8 mouse cellular contexts compared by ENCODE assay signal in genomic region chr7:24530062-24530931, GRCm38 (mm10). TPM values are rescaled to one million over a fixed set of nuclear protein-coding genes. Genes with fewer than 3 reads are reported as not detected.
DNase-seq lines count a peak whose midpoint lies in the region; ATAC-seq lines count a peak whose summit lies in the region.

Gene Irgq (plus strand): TSS chr7:24530689.

- H3K27ac ChIP-seq in heart, embryonic 14.5 days (replicated peaks in 1 of 2; ENCODE audit: control insufficient read depth in 1 of 2, insufficient read depth in 1 of 2, low read depth in 2 of 2, low read length in 2 of 2): peak within 1 kb of the TSS; percentile 94 to 96
- H3K27ac ChIP-seq in liver, embryonic 13.5 days: peak within 1 kb of the TSS; percentile 76
- H3K27ac ChIP-seq in stomach, embryonic 16.5 days (ENCODE audit: low read length): peak within 1 kb of the TSS; percentile 94

- ATAC-seq in CD4-positive, CD25-positive, alpha-beta regulatory T cell, adult 4 months: peak; percentile 84
- ATAC-seq in heart, embryonic 14.5 days (ENCODE audit: insufficient number of reproducible peaks, insufficient read depth, low FRiP score, low read depth): peak; percentile 95
- ATAC-seq in liver, embryonic 13.5 days (ENCODE audit: low read depth): peak; percentile 90
- peak; percentile 94 for ATAC-seq in stomach, embryonic 16.5 days (ENCODE audit: insufficient read depth, low FRiP score)

- H3K36me3 ChIP-seq in heart, embryonic 14.5 days (ENCODE audit: control insufficient read depth, insufficient read depth, low read length): peaks cover 27% of the 10 kb centered on the region
- peaks cover 20% of the 10 kb centered on the region for H3K36me3 ChIP-seq in liver, embryonic 13.5 days
- peaks cover 11% of the 10 kb centered on the region; the same call in 1 of the 2 replicates for H3K36me3 ChIP-seq in stomach, embryonic 16.5 days (ENCODE audit: control insufficient read depth, insufficient read depth, low read length)

- under 1% methylated on average over 44 of the region's 44 CpGs for WGBS in heart, embryonic 14.5 days
- under 1% methylated on average over 44 of the region's 44 CpGs for WGBS in liver, embryonic 13.5 days (ENCODE audit: insufficient replicate concordance)
- under 1% methylated on average over 44 of the region's 44 CpGs for WGBS in stomach, embryonic 16.5 days

- peak; percentile 92 for DNase-seq in c-Kit-negative CD71-positive TER-119-positive erythroid progenitor cells, embryonic 14.5 days (ENCODE audit: low read depth, low spot score)
- DNase-seq in fibroblast of lung, adult 2 months (ENCODE audit: low read depth): peak; percentile 99
- DNase-seq in kidney, postnatal 14 days: peak; percentile 99
- peak; percentile 95 for DNase-seq in liver, embryonic 13.5 days
- peak; percentile 98 for DNase-seq in neural tube, embryonic 10.5 days (ENCODE audit: extremely low spot score, low spot score)

- no peaks in the 10 kb centered on the region for H3K27me3 ChIP-seq in heart, embryonic 14.5 days (ENCODE audit: control insufficient read depth, insufficient read depth, low read length)
- no peaks in the 10 kb centered on the region for H3K27me3 ChIP-seq in liver, embryonic 13.5 days
- no peaks in the 10 kb centered on the region for H3K27me3 ChIP-seq in stomach, embryonic 16.5 days (ENCODE audit: control insufficient read depth, insufficient read depth, low read length)

- H3K4me1 ChIP-seq in heart, embryonic 14.5 days (ENCODE audit: control insufficient read depth in 2 of 2, insufficient read depth in 2 of 2, low read length in 2 of 2): peaks cover 9 to 12% of the 10 kb centered on the region in 2 experiments
- H3K4me1 ChIP-seq in liver, embryonic 13.5 days (replicated peaks): peaks cover 32% of the 10 kb centered on the region
- peaks cover 14% of the 10 kb centered on the region for H3K4me1 ChIP-seq in stomach, embryonic 16.5 days (ENCODE audit: control insufficient read depth, insufficient read depth, low read length)

- peak within 1 kb of the TSS; percentile 92 for H3K9ac ChIP-seq in heart, embryonic 14.5 days (ENCODE audit: low read length)
- peak within 1 kb of the TSS; percentile 80 for H3K9ac ChIP-seq in liver, embryonic 13.5 days
- peak within 1 kb of the TSS; percentile 91 for H3K9ac ChIP-seq in stomach, embryonic 16.5 days (ENCODE audit: low read length)

- peak within 1 kb of the TSS; percentile 97 for H3K4me2 ChIP-seq in heart, embryonic 14.5 days (ENCODE audit: low read length)
- H3K4me2 ChIP-seq in liver, embryonic 13.5 days: peak within 1 kb of the TSS; percentile 95
- H3K4me2 ChIP-seq in stomach, embryonic 16.5 days (ENCODE audit: low read depth, low read length): peak within 1 kb of the TSS; percentile 93

- H3K4me3 ChIP-seq in heart, embryonic 14.5 days (ENCODE audit: control insufficient read depth in 1 of 2, insufficient read depth in 1 of 2, low read depth in 1 of 2, low read length in 2 of 2): peak within 1 kb of the TSS; percentile 69 to 74
- peak within 1 kb of the TSS; percentile 68 for H3K4me3 ChIP-seq in liver, embryonic 13.5 days (replicated peaks)
- peak within 1 kb of the TSS; percentile 74 for H3K4me3 ChIP-seq in stomach, embryonic 16.5 days (replicated peaks; ENCODE audit: low read length)

- no peaks in the 10 kb centered on the region for H3K9me3 ChIP-seq in heart, embryonic 14.5 days (ENCODE audit: control insufficient read depth, low read length)
- H3K9me3 ChIP-seq in liver, embryonic 13.5 days (replicated peaks): no peaks in the 10 kb centered on the region
- no peaks in the 10 kb centered on the region for H3K9me3 ChIP-seq in stomach, embryonic 16.5 days (replicated peaks; ENCODE audit: control insufficient read depth, low read length)

RNA-seq across cellular contexts. Expression of gene Irgq, which starts in this region (rescaled TPM):
- 1 to 10 TPM in 1 of 2 experiments, under 1 TPM in 1; 0.68 to 1.5 TPM for polyA plus RNA-seq in CD4-positive, CD25-positive, alpha-beta regulatory T cell, adult 4 months (2017; shearing (Covaris generic))
- polyA plus RNA-seq in heart, embryonic 14.5 days (2014; fragmentation: Nextera tagmentation; extraction: Ambion mirVana): 7.4 and 8.0 TPM in 2 replicates
- polyA plus RNA-seq in liver, embryonic 13.5 days (2015; fragmentation: Nextera tagmentation; extraction: Ambion mirVana): 0.99 and 1.4 TPM in 2 replicates
- polyA plus RNA-seq in stomach, embryonic 16.5 days (2015; fragmentation: Nextera tagmentation; extraction: Ambion mirVana): 5.5 and 5.6 TPM in 2 replicates

Comparison
In these comparisons a context has a peak if more than half of its experiments do, and no peak if none do; other contexts are left out.
1. Peak in every context shown above with its lines: DNase-seq, ATAC-seq, H3K4me3 ChIP-seq and H3K27ac ChIP-seq.